Mouse (Mus musculus) forebrain, embryonic 13.5 days (tissue): ENCODE results near the gene Pkd1l3. TPM values are rescaled to one million over a fixed set of nuclear protein-coding genes. Genes with fewer than 3 reads are reported as not detected.

Experiments used
- ATAC-seq: fragments of 200-750 bp; cut with Nextera tagmentation; 2 replicates; pipeline ENCODE4 v1.8.0; 2017
- H3K27ac ChIP-seq: fragments of 300-500 bp; sonication (generic); 2 replicates; pipeline ENCODE4 v1.5.1; 2015; ENCODE audit warnings: inconsistent platforms, mild to moderate bottlenecking, moderate library complexity
- H3K27me3 ChIP-seq: fragments of 300-500 bp; sonication (generic); 2 replicates; pipeline ENCODE4 v1.6.1; 2015; ENCODE audit warnings: mild to moderate bottlenecking, inconsistent platforms
- H3K36me3 ChIP-seq: fragments of 300-500 bp; sonication (generic); 2 replicates; pipeline ENCODE4 v1.6.1; 2015; ENCODE audit warnings: mild to moderate bottlenecking, inconsistent platforms; ENCODE audit not compliant: poor library complexity, severe bottlenecking
- H3K4me1 ChIP-seq: fragments of 300-500 bp; sonication (generic); 2 replicates; pipeline ENCODE4 v1.6.1; 2015; ENCODE audit warnings: inconsistent platforms
- H3K4me2 ChIP-seq: fragments of 300-500 bp; sonication (generic); 2 replicates; pipeline ENCODE4 v1.6.1; 2015; ENCODE audit warnings: inconsistent platforms, mild to moderate bottlenecking, moderate library complexity
- H3K4me3 ChIP-seq: fragments of 300-500 bp; sonication (generic); 2 replicates; pipeline ENCODE4 v1.5.1; 2015; ENCODE audit warnings: mild to moderate bottlenecking, inconsistent platforms
- H3K9ac ChIP-seq: fragments of 300-500 bp; sonication (generic); 2 replicates; pipeline ENCODE4 v1.6.1; 2015; ENCODE audit warnings: mild to moderate bottlenecking, inconsistent platforms
- H3K9me3 ChIP-seq: fragments of 300-500 bp; sonication (generic); replicated peaks from 2 replicates; pipeline ENCODE4 v1.6.1; 2016; ENCODE audit warnings: inconsistent platforms
- WGBS: fragments of 180-500 bp; shearing (Covaris S2); methylation state at CpG from one replicate; pipeline ENCODE4 v1.1.7; 2015; 5-methylcytosine and 5-hydroxymethylcytosine counted together
- polyA plus RNA-seq: library from polyadenylated mRNA; unstranded; fragments of >200 nt; fragmentation: Nextera tagmentation; extraction: Ambion mirVana; gene quantifications from 2 replicates; pipeline ENCODE4 v1.2.1, GENCODE M21; 2015

Pkd1l3 gene
- polyA plus RNA-seq, 1 experiment from 2014 or later = 0.12 TPM

DNA sequence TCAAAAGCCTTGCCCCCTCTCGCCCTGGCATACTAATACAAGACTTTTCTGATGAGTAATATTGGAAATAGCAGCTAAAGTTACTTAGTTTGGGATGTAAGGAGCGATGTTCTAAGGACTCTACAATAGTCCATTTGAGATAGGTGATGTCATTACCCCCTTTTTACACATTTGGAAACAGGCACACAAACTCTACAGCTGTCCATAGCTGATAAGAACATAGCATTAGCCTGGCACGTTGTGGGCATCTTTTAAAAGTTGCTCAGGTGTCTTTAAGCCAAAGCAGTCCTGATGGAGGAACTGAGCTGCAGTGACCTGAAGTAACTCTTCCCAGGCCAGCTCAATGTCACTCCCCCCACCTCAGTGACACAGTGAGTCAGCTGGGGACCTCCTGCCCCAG, 22.9 kb upstream of the Pkd1l3 start:
- no peaks in the 10 kb centered on the region for H3K9me3 ChIP-seq
- H3K27me3 ChIP-seq = no peaks in the 10 kb centered on the region
- H3K9ac ChIP-seq = no peak overlapping the region
- 89% methylated on average over 3 of the region's 3 CpGs for WGBS
- H3K36me3 ChIP-seq = peaks cover 33% of the 10 kb centered on the region
- H3K4me3 ChIP-seq = no peak overlapping the region
- ATAC-seq = no peak
- no peak overlapping the region for H3K4me2 ChIP-seq
- H3K27ac ChIP-seq = no peak overlapping the region
- no peaks in the 10 kb centered on the region for H3K4me1 ChIP-seq

DNA sequence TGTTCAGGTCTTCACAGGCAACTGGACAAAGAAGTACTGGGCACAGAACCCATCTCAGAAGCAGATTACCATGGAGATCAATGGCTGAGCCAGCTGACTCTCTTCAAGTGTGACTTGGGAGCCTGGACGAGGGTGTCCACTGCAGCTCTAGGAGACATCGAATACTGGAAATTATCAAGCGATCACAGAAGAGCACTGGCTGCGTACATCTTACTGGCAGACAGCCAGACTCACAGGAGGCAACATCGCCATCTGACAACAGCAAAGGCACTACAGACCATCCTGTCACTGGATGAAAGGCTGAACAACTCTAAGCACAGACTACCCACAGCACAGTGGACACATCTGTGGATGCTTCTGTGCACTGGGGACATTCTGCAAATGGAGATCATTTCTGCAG, 22.2 kb upstream of the Pkd1l3 start:
- no peak overlapping the region for H3K4me2 ChIP-seq
- no peak overlapping the region for H3K9ac ChIP-seq
- no peaks in the 10 kb centered on the region for H3K27me3 ChIP-seq
- H3K36me3 ChIP-seq = peaks cover 38% of the 10 kb centered on the region
- no peak overlapping the region for H3K27ac ChIP-seq
- ATAC-seq = no peak
- no peak overlapping the region for H3K4me3 ChIP-seq
- WGBS = 91% methylated on average over 5 of the region's 5 CpGs
- H3K9me3 ChIP-seq = no peaks in the 10 kb centered on the region
- no peaks in the 10 kb centered on the region for H3K4me1 ChIP-seq

DNA sequence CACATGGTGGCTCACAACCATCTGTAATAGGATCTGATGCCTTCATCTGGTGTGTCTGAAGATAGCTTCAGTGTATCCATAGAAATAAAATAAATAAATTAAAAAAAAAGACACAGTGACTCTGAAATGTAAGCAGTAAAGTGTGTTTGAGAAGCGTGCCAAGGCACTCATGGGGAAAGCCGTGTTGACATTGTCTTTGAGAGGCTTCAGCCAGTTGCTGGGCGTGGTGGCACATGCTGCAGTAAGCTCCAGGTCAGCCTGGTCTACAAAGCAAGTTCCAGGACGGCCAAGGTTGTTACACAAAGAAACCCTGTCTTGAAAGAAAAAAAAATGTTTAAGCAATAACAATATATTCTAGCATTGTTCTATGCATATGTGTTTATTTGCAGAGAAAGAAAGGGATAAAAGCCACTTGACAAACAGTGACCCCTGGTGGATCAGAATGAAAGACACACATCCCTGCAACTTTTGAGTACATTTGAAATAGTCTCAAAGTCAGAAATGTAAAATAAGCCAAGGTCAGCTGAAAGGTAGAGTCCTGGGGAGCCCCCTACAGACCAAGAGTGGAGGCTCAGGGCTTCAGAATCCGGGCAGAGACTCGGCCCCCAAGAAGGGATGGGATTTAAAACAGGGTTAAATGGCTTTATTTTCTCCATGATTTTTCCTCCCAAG, 21.1 kb upstream of the Pkd1l3 start:
- no peak overlapping the region for H3K4me3 ChIP-seq
- H3K27ac ChIP-seq = no peak overlapping the region
- no peak overlapping the region for H3K4me2 ChIP-seq
- no peaks in the 10 kb centered on the region for H3K4me1 ChIP-seq
- H3K9me3 ChIP-seq = no peaks in the 10 kb centered on the region
- peaks cover 39% of the 10 kb centered on the region for H3K36me3 ChIP-seq
- H3K9ac ChIP-seq = no peak overlapping the region
- no peaks in the 10 kb centered on the region for H3K27me3 ChIP-seq
- 82% methylated on average over 6 of the region's 6 CpGs for WGBS
- ATAC-seq = no peak

DNA sequence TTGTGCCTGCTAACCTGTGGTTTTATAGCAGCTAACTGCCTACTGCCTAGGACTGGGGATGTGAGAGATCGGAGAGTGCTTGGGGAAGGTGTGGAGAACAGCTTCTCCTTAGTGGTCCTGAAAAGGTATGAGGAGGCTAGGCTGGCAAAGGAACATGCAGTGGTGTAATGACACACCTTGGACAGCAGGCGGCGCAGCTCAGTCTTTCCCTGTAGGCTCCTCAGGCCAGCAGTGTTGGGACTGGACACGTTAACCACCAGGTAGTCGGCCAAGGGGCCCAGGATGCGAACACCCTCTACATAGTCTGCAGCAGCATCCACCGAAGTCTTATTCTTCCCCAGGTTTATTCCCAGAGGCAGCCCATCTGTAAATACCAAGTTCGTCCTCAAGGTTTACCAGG, 18.5 kb upstream of the Pkd1l3 start:
- H3K36me3 ChIP-seq = peaks cover 55% of the 10 kb centered on the region
- no peaks in the 10 kb centered on the region for H3K27me3 ChIP-seq
- H3K9me3 ChIP-seq = no peaks in the 10 kb centered on the region
- no peak overlapping the region for H3K9ac ChIP-seq
- ATAC-seq = peak; percentile 27; the same call in 1 of the 2 replicates
- no peaks in the 10 kb centered on the region for H3K4me1 ChIP-seq
- H3K4me3 ChIP-seq = no peak overlapping the region
- 48% methylated on average over 8 of the region's 8 CpGs for WGBS
- H3K27ac ChIP-seq = no peak overlapping the region
- no peak overlapping the region for H3K4me2 ChIP-seq

DNA sequence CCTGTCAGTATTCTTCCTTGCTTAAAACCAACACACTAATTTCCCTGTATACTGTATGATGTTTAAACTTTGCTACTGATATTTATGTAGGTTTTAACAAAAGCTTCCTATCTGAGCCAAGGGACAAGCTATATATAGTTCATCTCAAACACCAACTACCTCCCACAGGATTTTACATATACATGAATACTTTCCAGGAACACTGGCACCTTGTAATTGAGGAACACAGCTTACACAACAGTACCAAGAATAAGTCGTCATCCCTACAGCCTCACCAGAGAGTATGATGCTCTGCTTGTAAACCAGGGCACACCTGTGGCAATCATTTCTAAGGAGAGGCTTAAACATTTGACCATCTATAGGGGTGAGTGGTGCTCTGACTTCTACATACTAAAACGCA, 7.6 kb upstream of the Pkd1l3 start:
- peaks cover 32% of the 10 kb centered on the region for H3K36me3 ChIP-seq
- no peaks in the 10 kb centered on the region for H3K9me3 ChIP-seq

DNA sequence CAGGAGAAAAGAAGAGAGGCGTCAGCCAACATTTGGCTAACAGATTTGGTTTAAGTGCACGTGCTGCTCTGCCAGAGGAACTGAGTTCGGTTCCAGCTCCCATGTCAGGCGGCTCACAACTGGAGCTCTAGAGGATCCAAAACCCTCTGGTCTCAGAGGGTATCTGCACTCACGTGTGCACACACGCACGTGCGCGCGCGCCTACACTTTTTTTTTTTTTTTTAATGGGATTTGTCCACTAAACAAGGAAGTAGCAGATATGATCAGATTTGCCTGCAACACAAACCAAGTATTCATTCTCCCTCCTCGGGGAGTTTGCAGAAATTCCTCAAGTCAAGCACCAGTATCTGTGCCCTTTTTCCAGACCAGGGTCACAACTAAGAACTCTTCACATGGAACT, 6.7 kb upstream of the Pkd1l3 start:
- Histone ChIP-seq H3K27ac (peak overlapping the region; percentile 98; the same call in 1 of the 2 replicates), H3K4me2 (peak overlapping the region; percentile 81), H3K4me3 (peak overlapping the region; percentile 60), H3K36me3 (peaks cover 24% of the 10 kb centered on the region), H3K9ac (peak overlapping the region; percentile 86), H3K9me3 (no peaks in the 10 kb centered on the region), H3K4me1 (peaks cover 14% of the 10 kb centered on the region), H3K27me3 (peaks cover 3% of the 10 kb centered on the region; the same call in 1 of the 2 replicates)
- WGBS = 11% methylated on average over 12 of the region's 12 CpGs
- ATAC-seq = no peak

More for the DNA sequence above, 7.6 kb upstream of the Pkd1l3 start:
- 87% methylated on average over 2 of the region's 2 CpGs for WGBS
- Histone ChIP-seq H3K27ac (no peak overlapping the region), H3K4me1 (peaks cover 14% of the 10 kb centered on the region), H3K4me2 (no peak overlapping the region), H3K27me3 (peaks cover 3% of the 10 kb centered on the region; the same call in 1 of the 2 replicates), H3K9ac (no peak overlapping the region), H3K4me3 (no peak overlapping the region)
- no peak for ATAC-seq

DNA sequence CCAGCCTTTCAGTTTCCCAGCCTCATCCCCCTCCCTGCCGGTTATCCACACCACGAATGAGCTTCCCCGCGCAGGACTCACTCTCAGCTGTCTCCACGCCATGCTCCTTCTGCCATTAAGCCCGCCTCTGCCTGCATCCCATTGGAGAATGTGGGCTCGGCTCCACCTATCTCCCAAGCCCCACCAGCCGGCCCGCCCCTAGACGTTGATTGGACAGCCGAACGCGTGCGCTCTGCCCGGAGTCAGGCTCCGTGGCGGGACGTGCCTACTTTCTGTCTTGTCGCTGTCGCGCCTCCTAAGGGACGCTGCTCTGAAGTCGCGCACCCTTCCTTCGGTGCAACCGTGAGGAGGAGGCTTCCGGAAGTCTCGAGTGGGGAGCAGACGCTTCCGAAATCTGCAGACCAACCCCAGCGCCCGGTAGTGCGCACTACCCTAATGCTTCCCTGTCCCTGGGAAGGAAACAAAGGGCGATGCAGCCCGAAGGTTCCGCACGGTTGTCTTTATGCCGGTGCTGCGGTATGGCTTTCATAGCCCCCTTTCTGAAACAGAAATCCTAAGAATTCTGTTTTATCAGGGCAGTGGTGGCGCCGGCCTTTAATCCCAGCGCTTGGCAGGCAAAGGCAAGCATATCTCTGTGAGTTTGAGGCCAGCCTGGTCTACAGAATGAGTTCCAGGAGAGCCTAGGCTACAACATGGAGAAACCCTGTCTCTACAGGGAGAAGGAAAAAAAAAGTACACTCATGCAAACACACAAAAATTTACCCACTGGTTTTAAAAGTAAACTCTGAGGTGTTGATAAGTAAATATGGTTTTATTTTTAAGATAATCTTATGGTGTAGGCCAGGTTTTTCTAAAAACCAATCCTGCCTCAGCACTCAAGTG, 5.8 kb upstream of the Pkd1l3 start, which contains the start of gene Dhodh:
Dhodh (minus strand) TSS at position 403 of the 882 bp plus-strand sequence.
- Histone ChIP-seq H3K4me1 (peaks cover 14% of the 10 kb centered on the region), H3K27ac (peak within 1 kb of the TSS; percentile 98), H3K4me3 (peak within 1 kb of the TSS; percentile 60), H3K27me3 (peaks cover 3% of the 10 kb centered on the region; the same call in 1 of the 2 replicates), H3K9me3 (no peaks in the 10 kb centered on the region), H3K9ac (peak within 1 kb of the TSS; percentile 86), H3K36me3 (peaks cover 15% of the 10 kb centered on the region), H3K4me2 (peak within 1 kb of the TSS; percentile 81)
- ATAC-seq = peak; percentile 100
- WGBS = under 1% methylated on average over 42 of the region's 42 CpGs

DNA sequence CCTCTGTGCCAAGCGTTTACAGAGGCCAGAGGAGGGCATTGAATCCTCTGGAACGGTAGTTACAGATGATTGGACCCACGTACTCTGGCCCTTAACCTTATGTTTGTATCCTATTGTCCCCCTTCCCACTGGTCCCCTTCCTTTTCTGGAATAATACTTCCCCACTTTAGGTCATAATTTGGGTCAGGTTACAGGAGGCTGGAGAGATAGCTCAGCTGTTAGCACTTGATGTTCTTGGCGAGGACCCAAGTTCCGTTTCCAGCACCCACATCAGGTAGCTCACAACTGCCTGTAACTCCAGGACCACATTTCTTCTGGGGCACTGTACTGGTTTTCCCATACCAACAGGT, 5.2 kb upstream of the Pkd1l3 start:
- H3K9ac ChIP-seq = peak overlapping the region; percentile 86
- H3K27ac ChIP-seq = peak overlapping the region; percentile 98
- H3K4me1 ChIP-seq = peaks cover 14% of the 10 kb centered on the region
- peaks cover 9% of the 10 kb centered on the region for H3K36me3 ChIP-seq
- H3K4me3 ChIP-seq = peak overlapping the region; percentile 60
- H3K9me3 ChIP-seq = no peaks in the 10 kb centered on the region
- no peak for ATAC-seq
- H3K27me3 ChIP-seq = peaks cover 3% of the 10 kb centered on the region; the same call in 1 of the 2 replicates
- 22% methylated on average over 5 of the region's 5 CpGs for WGBS
- peak overlapping the region; percentile 81 for H3K4me2 ChIP-seq

DNA sequence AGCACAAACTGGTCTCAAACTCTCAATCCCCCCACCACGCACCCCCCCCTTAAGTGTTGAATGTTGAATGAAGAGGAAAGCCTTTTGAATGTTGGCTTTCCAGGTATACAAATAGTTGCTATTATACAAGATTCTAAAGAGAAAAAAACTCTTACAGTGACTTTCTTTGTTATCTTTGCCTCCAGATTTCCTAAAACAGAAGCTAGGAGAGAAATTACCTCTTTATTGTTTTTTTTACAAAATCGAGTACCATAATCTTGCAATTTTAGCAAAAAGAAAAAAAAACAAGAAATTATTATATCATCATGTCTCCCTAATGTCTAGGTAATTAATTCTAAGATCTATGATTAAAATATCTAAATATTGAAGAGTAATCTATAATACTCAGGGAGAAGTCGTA, 1.3 kb downstream of the Pkd1l3 start:
- ATAC-seq = no peak
- Histone ChIP-seq H3K27ac (no peak overlapping the region), H3K36me3 (no peaks in the 10 kb centered on the region), H3K4me3 (no peak overlapping the region), H3K4me1 (no peaks in the 10 kb centered on the region), H3K4me2 (no peak overlapping the region), H3K9me3 (no peaks in the 10 kb centered on the region), H3K9ac (no peak overlapping the region), H3K27me3 (peaks cover 3% of the 10 kb centered on the region; the same call in 1 of the 2 replicates)
- WGBS = 91% methylated on average over 3 of the region's 3 CpGs

DNA sequence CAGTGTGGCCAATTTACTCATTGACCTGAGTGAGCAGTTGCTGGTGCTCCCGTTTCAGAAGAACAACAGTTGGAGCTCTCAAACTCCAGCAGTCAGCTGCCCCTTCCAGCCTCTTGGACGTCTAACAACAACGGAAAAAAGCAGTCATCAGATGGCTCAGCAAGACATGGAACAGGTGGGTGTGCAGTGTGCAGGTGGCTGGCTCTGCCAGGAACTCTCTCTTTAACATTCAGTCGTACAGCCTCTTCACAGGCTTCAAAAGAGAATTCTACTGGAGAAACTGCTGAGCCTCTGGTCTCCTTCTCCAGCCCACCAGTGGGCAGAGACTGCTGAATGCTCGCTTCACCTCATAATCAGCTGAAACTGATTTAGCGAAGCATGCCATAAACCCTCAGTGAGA, 14.3 kb downstream of the Pkd1l3 start:
- Histone ChIP-seq H3K4me2 (no peak overlapping the region), H3K4me3 (no peak overlapping the region), H3K9me3 (0 out of 2 replicates have a peak, but pooled peaks cover 3% of the 10 kb centered on the region), H3K4me1 (no peaks in the 10 kb centered on the region), H3K36me3 (no peaks in the 10 kb centered on the region), H3K9ac (no peak overlapping the region), H3K27me3 (no peaks in the 10 kb centered on the region), H3K27ac (no peak overlapping the region)
- ATAC-seq = no peak
- 74% methylated on average over 6 of the region's 6 CpGs for WGBS

DNA sequence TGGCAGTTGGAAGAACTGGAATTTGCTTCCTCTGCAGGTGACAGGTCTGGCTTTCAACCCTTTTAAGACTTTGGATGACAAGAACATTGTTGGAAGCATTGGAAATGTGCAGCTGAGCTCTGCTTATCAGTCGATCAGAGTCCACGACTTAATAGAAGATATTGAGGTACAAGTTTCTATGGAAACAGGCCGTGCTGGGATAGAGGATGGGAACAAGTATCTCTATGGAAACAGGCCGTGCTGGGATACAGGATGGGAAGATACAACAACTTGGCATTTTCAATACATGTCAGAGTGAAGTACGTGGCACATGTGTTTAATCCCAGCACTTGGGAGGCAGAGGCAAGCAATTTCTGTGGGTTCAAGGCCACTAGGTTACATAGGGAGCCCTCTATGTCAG, 18.2 kb downstream of the Pkd1l3 start:
- WGBS = 80% methylated on average over 5 of the region's 5 CpGs
- no peak overlapping the region for H3K4me3 ChIP-seq
- H3K27me3 ChIP-seq = no peaks in the 10 kb centered on the region
- no peaks in the 10 kb centered on the region for H3K4me1 ChIP-seq
- H3K4me2 ChIP-seq = no peak overlapping the region
- H3K9me3 ChIP-seq = no peaks in the 10 kb centered on the region
- H3K36me3 ChIP-seq = no peaks in the 10 kb centered on the region
- H3K27ac ChIP-seq = no peak overlapping the region
- no peak for ATAC-seq
- no peak overlapping the region for H3K9ac ChIP-seq

DNA sequence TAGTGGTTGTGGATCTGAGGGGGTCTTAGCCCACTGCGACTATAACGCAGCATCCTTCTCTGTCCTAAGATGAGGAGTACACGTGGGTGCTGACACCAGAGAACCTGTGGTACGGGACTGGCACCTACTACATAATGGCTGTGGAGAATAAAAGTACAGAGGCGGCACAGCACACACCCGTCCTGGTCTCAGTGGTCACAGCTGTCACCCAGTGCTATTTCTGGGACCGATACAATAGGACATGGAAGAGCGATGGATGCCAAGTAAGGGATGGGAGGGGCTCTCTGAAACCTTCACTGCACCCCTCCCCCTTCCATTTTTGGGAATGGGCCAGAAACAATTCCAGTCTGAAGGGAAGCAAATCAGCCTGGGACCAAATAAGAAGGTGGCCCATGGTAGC, 20.8 kb downstream of the Pkd1l3 start:
- H3K4me3 ChIP-seq = no peak overlapping the region
- H3K27ac ChIP-seq = no peak overlapping the region
- no peaks in the 10 kb centered on the region for H3K9me3 ChIP-seq
- 93% methylated on average over 8 of the region's 8 CpGs for WGBS
- no peaks in the 10 kb centered on the region for H3K27me3 ChIP-seq
- H3K36me3 ChIP-seq = no peaks in the 10 kb centered on the region
- no peak overlapping the region for H3K4me2 ChIP-seq
- no peak overlapping the region for H3K9ac ChIP-seq
- H3K4me1 ChIP-seq = no peaks in the 10 kb centered on the region
- no peak for ATAC-seq
